Mouse (Mus musculus) CH12.LX (cell line): ENCODE measurements around the gene Upf1. TPM values are rescaled to one million over a fixed set of nuclear protein-coding genes. Genes with fewer than 3 reads are reported as not detected.

ENCODE experiments used
- DNase-seq: peaks from one replicate; pipeline ENCODE4 v3.0.0-alpha.2; 2013; ENCODE audit errors: extremely low read depth
- H3K27ac ChIP-seq: 2 replicates; pipeline ENCODE4 v1.5.1; 2012; ENCODE audit warnings: low read depth, mild to moderate bottlenecking, control low read depth, moderate library complexity; ENCODE audit not compliant: insufficient read depth
- H3K27me3 ChIP-seq: replicated peaks from 2 replicates; pipeline ENCODE3; 2012; ENCODE audit warnings: inconsistent platforms
- H3K36me3 ChIP-seq, 2 experiments: replicated peaks in 1 of 2; 2 replicates each; pipeline versions ENCODE3 to v1.6.1; 2012; ENCODE audit warnings: inconsistent platforms in 1 of 2, low read length in 1 of 2, mild to moderate bottlenecking in 1 of 2, mixed read lengths in 1 of 2, moderate library complexity in 1 of 2; ENCODE audit not compliant: control insufficient read depth in 1 of 2, insufficient read depth in 1 of 2
- H3K4me1 ChIP-seq, 2 experiments: 2 replicates each; pipeline ENCODE4 v1.6.1; 2012; ENCODE audit warnings: inconsistent platforms in 1 of 2, moderate library complexity in 1 of 2; ENCODE audit not compliant: insufficient read depth in 2 of 2, control insufficient read depth in 1 of 2
- H3K4me2 ChIP-seq: 2 replicates; pipeline ENCODE4 v1.6.1; 2012; ENCODE audit warnings: low read depth, mild to moderate bottlenecking, control low read depth; ENCODE audit not compliant: poor library complexity, insufficient read depth, severe bottlenecking
- H3K4me3 ChIP-seq, 3 experiments: fragments of 150-350 bp in 1 of 3; sonication (generic) in 1 of 3; replicated peaks in 1 of 3; 2 replicates each; pipeline versions ENCODE3 to v1.5.1; 2011 to 2012; ENCODE audit warnings: low read depth in 2 of 3, low read length in 2 of 3, mild to moderate bottlenecking in 2 of 3, moderate library complexity in 2 of 3, control low read depth in 1 of 3, improper control_type of control experiment in 1 of 3, inconsistent platforms in 1 of 3, mixed read lengths in 1 of 3; ENCODE audit not compliant: poor library complexity in 1 of 3
- H3K79me2 ChIP-seq: replicated peaks from 2 replicates; pipeline ENCODE4 v1.6.1; 2012; ENCODE audit warnings: mild to moderate bottlenecking, moderate library complexity; ENCODE audit not compliant: control insufficient read depth, poor library complexity, insufficient read depth, severe bottlenecking; ENCODE audit errors: extremely low read depth
- H3K9ac ChIP-seq: 2 replicates; pipeline ENCODE4 v1.6.1; 2012; ENCODE audit warnings: low read depth, mild to moderate bottlenecking, control low read depth, moderate library complexity; ENCODE audit not compliant: insufficient read depth
- H3K9me3 ChIP-seq: replicated peaks from 2 replicates; pipeline ENCODE3; 2012; ENCODE audit warnings: low read length, inconsistent platforms, mixed read lengths
- BHLHE40 ChIP-seq: IDR thresholded peaks from 2 replicates; pipeline ENCODE4 v1.6.1; 2011; ENCODE audit warnings: mild to moderate bottlenecking, low read depth, low read length, improper control_type of control experiment
- E2F4 ChIP-seq: IDR thresholded peaks from 2 replicates; pipeline ENCODE4 v1.6.1; 2011; ENCODE audit warnings: low read depth, low read length, improper control_type of control experiment; ENCODE audit not compliant: insufficient replicate concordance
- EP300 ChIP-seq: IDR thresholded peaks from 2 replicates; pipeline ENCODE4 v1.6.1; 2011; ENCODE audit warnings: low read length, improper control_type of control experiment
- ETS1 ChIP-seq: conservative IDR thresholded peaks from 2 replicates; pipeline ENCODE4 v1.6.1; 2012; ENCODE audit warnings: low read depth, mild to moderate bottlenecking, inconsistent platforms, low read length, improper control_type of control experiment, moderate library complexity
- GABPA ChIP-seq: IDR thresholded peaks from 2 replicates; pipeline ENCODE4 v1.6.1; 2012; ENCODE audit warnings: low read depth, low read length, improper control_type of control experiment, inconsistent platforms; ENCODE audit not compliant: insufficient replicate concordance
- IRF4 ChIP-seq: IDR thresholded peaks from 2 replicates; pipeline ENCODE4 v1.6.1; 2014; ENCODE audit warnings: low read depth, mild to moderate bottlenecking, inconsistent platforms, low read length, improper control_type of control experiment
- MAFK ChIP-seq: IDR thresholded peaks from 2 replicates; pipeline ENCODE4 v1.6.1; 2011; ENCODE audit warnings: low read length, improper control_type of control experiment; ENCODE audit not compliant: insufficient replicate concordance
- MAZ ChIP-seq: IDR thresholded peaks from 2 replicates; pipeline ENCODE4 v1.6.1; 2012; ENCODE audit warnings: low read depth, mild to moderate bottlenecking, inconsistent platforms, low read length, improper control_type of control experiment, moderate library complexity
- MEF2A ChIP-seq: IDR thresholded peaks from 2 replicates; pipeline ENCODE4 v1.6.1; 2014; ENCODE audit warnings: low read depth, mild to moderate bottlenecking, inconsistent platforms, low read length, improper control_type of control experiment, borderline replicate concordance
- MXI1 ChIP-seq: IDR thresholded peaks from 2 replicates; pipeline ENCODE4 v1.6.1; 2011; ENCODE audit warnings: mild to moderate bottlenecking, low read depth, low read length, improper control_type of control experiment
- MYC ChIP-seq: IDR thresholded peaks from 2 replicates; pipeline ENCODE4 v1.6.1; 2011; ENCODE audit warnings: low read depth, mild to moderate bottlenecking, improper control_type of control experiment, low read length
- POLR2A ChIP-seq: IDR thresholded peaks from 2 replicates; pipeline ENCODE4 v1.6.1; 2011; ENCODE audit warnings: low read depth, mild to moderate bottlenecking, improper control_type of control experiment, low read length
- SIN3A ChIP-seq: IDR thresholded peaks from 2 replicates; pipeline ENCODE4 v1.6.1; 2012; ENCODE audit warnings: low read length, improper control_type of control experiment, inconsistent platforms
- SMC3 ChIP-seq: IDR thresholded peaks from 2 replicates; pipeline ENCODE4 v1.6.1; 2011; ENCODE audit warnings: low read depth, low read length, improper control_type of control experiment
- UBTF ChIP-seq: IDR thresholded peaks from 2 replicates; pipeline ENCODE4 v1.6.1; 2012; ENCODE audit warnings: low read depth, mild to moderate bottlenecking, inconsistent platforms, low read length, improper control_type of control experiment, moderate library complexity
- USF1 ChIP-seq: IDR thresholded peaks from 2 replicates; pipeline ENCODE4 v1.6.1; 2014; ENCODE audit warnings: low read depth, mild to moderate bottlenecking, inconsistent platforms, low read length, improper control_type of control experiment
- USF2 ChIP-seq: conservative IDR thresholded peaks from 2 replicates; pipeline ENCODE4 v1.6.1; 2011; ENCODE audit warnings: low read depth, low read length, improper control_type of control experiment
- ZKSCAN1 ChIP-seq: IDR thresholded peaks from 2 replicates; pipeline ENCODE4 v1.6.1; 2012; ENCODE audit warnings: low read depth, inconsistent platforms, low read length, improper control_type of control experiment, borderline replicate concordance
- ZMIZ1 ChIP-seq: IDR thresholded peaks from 2 replicates; pipeline ENCODE4 v1.6.1; 2012; ENCODE audit warnings: low read depth, mild to moderate bottlenecking, inconsistent platforms, low read length, improper control_type of control experiment
- dilution Hi-C: fragments of 300-500 bp; cut with MboI; formaldehyde crosslinking; loops from 2 replicates; pipeline ENCODE4 v1.14.3; 2020; ENCODE audit warnings: low sequenced_read_pairs; ENCODE audit not compliant: extremely low pct_unique_long_range_greater_than_20kb, extremely low pct_ligation_motif_present
- in situ Hi-C: fragments of 300-500 bp; cut with MboI; formaldehyde crosslinking; loops from 3 replicates; pipeline ENCODE4 v1.14.3; 2019; ENCODE audit warnings: low sequenced_read_pairs, low pct_ligation_motif_present, low pct_unique_long_range_greater_than_20kb, mixed read lengths
- polyA plus RNA-seq: library from polyadenylated mRNA; unstranded; fragments of >175 nt; gene quantifications from 2 replicates; pipeline ENCODE4 v1.2.1, GENCODE M21; 2012; ENCODE audit warnings: low read depth; ENCODE audit not compliant: insufficient read length
- total RNA-seq, 2 experiments: library from RNA; depleted of rRNA; stranded (reverse); fragments of 300-350 nt in 1 of 2; fragments of >200 nt in 1 of 2; gene quantifications; 2 replicates each; pipeline ENCODE4 v1.2.3; 2012 to 2014

Upf1 gene
- total and polyA plus RNA-seq, 3 experiments = 27.0 to 44.4 (median 39.6) TPM

DNA sequence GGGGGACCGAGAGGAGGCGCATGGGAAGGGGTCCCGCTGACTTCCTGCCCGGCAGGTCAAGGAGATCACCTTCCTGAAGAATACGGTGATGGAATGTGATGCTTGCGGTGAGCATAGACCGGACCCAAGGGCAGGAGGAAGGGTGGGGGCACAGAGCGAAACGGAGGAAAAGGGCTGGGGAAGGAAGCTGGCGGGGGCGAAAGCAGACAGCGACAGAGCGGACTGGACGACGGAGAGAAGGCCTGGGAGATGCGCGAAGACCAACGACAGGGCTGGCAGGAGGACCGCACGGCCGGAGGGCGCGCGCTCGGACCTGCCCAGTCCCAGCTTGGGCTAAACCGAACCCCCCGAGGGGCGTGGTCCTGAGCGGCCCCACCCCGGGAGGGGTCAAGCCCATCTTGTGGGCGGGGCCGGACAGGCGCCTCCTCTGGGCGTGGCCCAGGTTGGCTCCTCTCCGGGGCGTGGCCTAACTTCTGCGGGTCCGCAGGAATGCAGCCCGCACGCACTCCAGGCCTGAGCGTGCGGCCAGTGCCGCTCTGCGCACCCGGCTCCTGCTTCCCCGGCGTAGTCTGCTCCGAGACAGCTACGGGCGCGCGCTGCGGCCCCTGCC lies 21.3 kb upstream of the Upf1 start:
- H3K27me3 ChIP-seq = peaks cover 9% of the 10 kb centered on the region
- H3K36me3 ChIP-seq = no peaks in the 10 kb centered on the region
- H3K4me1 ChIP-seq = peaks cover 3 to 11% of the 10 kb centered on the region in 2 experiments
- H3K9ac ChIP-seq = no peak overlapping the region
- no peak overlapping the region for H3K4me3 ChIP-seq
- H3K9me3 ChIP-seq = peaks cover 22% of the 10 kb centered on the region
- no peak for TF ChIP-seq GABPA
- no peak for TF ChIP-seq MXI1
- no peak for TF ChIP-seq ETS1
- TF ChIP-seq ZKSCAN1 = no peak
- TF ChIP-seq MAZ = no peak
- no peak for TF ChIP-seq UBTF
- TF ChIP-seq IRF4 = no peak
- no peak for TF ChIP-seq SIN3A
- DNase-seq = no peak
- no peak overlapping the region for H3K4me2 ChIP-seq
- no peak overlapping the region for H3K27ac ChIP-seq
- dilution Hi-C loops (no loop called here), in situ Hi-C loops (no loop called here)
- no peaks in the 10 kb centered on the region for H3K79me2 ChIP-seq

DNA sequence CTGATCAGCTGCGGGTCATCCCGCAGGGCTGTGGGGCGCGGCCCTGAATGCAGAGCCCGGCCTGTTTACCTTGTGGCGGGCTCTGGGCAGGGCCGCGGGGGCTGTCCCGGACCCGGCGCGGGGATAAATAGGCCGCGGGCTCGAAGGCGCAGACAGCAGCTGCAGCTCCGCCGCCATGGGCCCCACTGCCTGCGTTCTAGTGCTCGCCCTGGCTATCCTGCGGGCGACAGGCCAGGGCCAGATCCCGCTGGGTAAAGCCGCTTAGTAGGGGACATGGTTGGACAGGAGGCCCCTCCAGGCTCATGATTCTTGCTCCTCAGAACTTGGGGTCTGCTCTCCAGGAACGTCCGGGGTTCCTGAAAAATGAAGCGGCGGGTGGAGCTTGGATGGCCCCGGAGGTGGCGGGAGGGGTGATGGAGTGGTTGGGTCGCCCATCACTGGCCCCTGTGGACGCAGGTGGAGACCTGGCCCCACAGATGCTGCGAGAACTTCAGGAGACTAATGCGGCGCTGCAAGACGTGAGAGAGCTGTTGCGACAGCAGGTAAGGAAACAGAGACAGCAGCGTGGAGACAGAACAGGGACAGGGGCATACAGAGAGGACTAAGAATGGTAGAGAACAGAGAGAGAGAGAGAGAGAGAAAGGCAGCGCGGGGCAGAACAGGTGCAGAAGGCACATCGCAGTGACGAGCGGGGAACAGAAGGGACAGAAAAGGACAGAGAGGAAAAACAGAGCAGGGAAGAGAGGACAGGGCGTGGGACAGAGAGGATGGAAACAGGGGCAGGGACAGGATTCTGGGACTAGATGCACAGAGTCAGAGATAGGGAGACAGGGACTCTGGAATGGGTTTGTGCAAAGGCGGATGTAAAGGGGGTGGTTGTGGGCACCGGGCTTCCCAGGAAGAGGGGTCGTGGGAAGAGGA lies 20.6 kb upstream of the Upf1 start, which contains the start of gene Comp:
Gene Comp, plus strand, starts transcription at position 162 of the 921 bp plus-strand sequence.
- DNase-seq = no peak
- TF ChIP-seq MYC (no peak), ZMIZ1 (no peak), SMC3 (no peak), USF2 (no peak), E2F4 (no peak), BHLHE40 (no peak), USF1 (no peak), POLR2A (no peak), MAFK (no peak), MEF2A (no peak), EP300 (no peak)
- no peak within 1 kb of the TSS for H3K4me2 ChIP-seq
- no peak within 1 kb of the TSS for H3K27ac ChIP-seq
- no peak within 1 kb of the TSS for H3K9ac ChIP-seq
- H3K79me2 ChIP-seq = no peaks in the 10 kb centered on the region
- H3K36me3 ChIP-seq = no peaks in the 10 kb centered on the region
- H3K27me3 ChIP-seq = peaks cover 9% of the 10 kb centered on the region
- no peak within 1 kb of the TSS for H3K4me3 ChIP-seq
- dilution Hi-C loops (no loop called here), in situ Hi-C loops (no loop called here)
- H3K4me1 ChIP-seq = peaks cover 3 to 11% of the 10 kb centered on the region in 2 experiments
- H3K9me3 ChIP-seq = peaks cover 22% of the 10 kb centered on the region
